Mouse (Mus musculus) liver, embryonic 14.5 days (tissue): ENCODE data around the gene Tmsb10. TPM values are rescaled to one million over a fixed set of nuclear protein-coding genes. Genes with fewer than 3 reads are reported as not detected.

Source experiments
- ATAC-seq: fragments of 200-750 bp; cut with Nextera tagmentation; 2 replicates; pipeline ENCODE4 v1.8.0; 2017; ENCODE audit warnings: moderate number of reproducible peaks, mild to moderate bottlenecking, moderate library complexity; ENCODE audit not compliant: insufficient read depth
- DNase-seq, 3 experiments: peaks; one replicate each; pipeline ENCODE4 v3.0.0-alpha.2; 2012 to 2013; ENCODE audit warnings: low read depth in 3 of 3, low spot score in 3 of 3
- H3K27ac ChIP-seq: fragments of 300-500 bp; sonication (generic); 2 replicates; pipeline ENCODE4 v1.5.1; 2014; ENCODE audit warnings: moderate library complexity, mild to moderate bottlenecking, control low read depth, inconsistent platforms
- H3K27me3 ChIP-seq: fragments of 300-500 bp; sonication (generic); 2 replicates; pipeline ENCODE4 v1.6.1; 2014; ENCODE audit warnings: mild to moderate bottlenecking, low read length, moderate library complexity; ENCODE audit not compliant: control insufficient read depth, insufficient read depth
- H3K36me3 ChIP-seq: fragments of 300-500 bp; sonication (generic); replicated peaks from 2 replicates; pipeline ENCODE4 v1.6.1; 2014; ENCODE audit warnings: low read depth; ENCODE audit not compliant: control insufficient read depth, insufficient read depth
- H3K4me1 ChIP-seq, 2 experiments: fragments of 200-500 bp in 1 of 2; fragments of 300-500 bp in 1 of 2; sonication (generic) in 1 of 2; replicated peaks; 2 replicates each; pipeline ENCODE4 v1.6.1; 2012 to 2014; ENCODE audit warnings: antibody characterized with exemption in 1 of 2, inconsistent platforms in 1 of 2, low read length in 1 of 2; ENCODE audit not compliant: control insufficient read depth in 2 of 2, insufficient read depth in 2 of 2
- H3K4me2 ChIP-seq: fragments of 300-500 bp; sonication (generic); 2 replicates; pipeline ENCODE4 v1.6.1; 2014; ENCODE audit warnings: low read depth, mild to moderate bottlenecking, control low read depth, moderate library complexity
- H3K4me3 ChIP-seq, 2 experiments: fragments of 200-500 bp in 1 of 2; fragments of 300-500 bp in 1 of 2; sonication (generic) in 1 of 2; 2 replicates each; pipeline ENCODE4 v1.5.1; 2012 to 2014; ENCODE audit warnings: low read depth in 2 of 2, low read length in 2 of 2, mild to moderate bottlenecking in 2 of 2, control low read depth in 1 of 2, inconsistent platforms in 1 of 2, moderate library complexity in 1 of 2; ENCODE audit not compliant: insufficient read depth in 1 of 2
- H3K9ac ChIP-seq: fragments of 300-500 bp; sonication (generic); replicated peaks from 2 replicates; pipeline ENCODE4 v1.6.1; 2014; ENCODE audit warnings: mild to moderate bottlenecking, control low read depth, moderate library complexity
- H3K9me3 ChIP-seq: fragments of 300-500 bp; sonication (generic); 2 replicates; pipeline ENCODE4 v1.6.1; 2016; ENCODE audit warnings: low read length, mixed read lengths; ENCODE audit not compliant: control insufficient read depth
- CTCF ChIP-seq: IDR thresholded peaks from 2 replicates; pipeline ENCODE4 v1.5.1; 2016; ENCODE audit warnings: antibody characterized with exemption, low read depth, control low read depth
- EP300 ChIP-seq: IDR thresholded peaks from 2 replicates; pipeline ENCODE4 v1.6.1; 2016; ENCODE audit warnings: antibody characterized with exemption, low read depth
- WGBS: fragments of 180-500 bp; shearing (Covaris S2); extraction: QIAGEN DNeasy Blood & Tissue Kit; methylation state at CpG from one replicate; pipeline ENCODE4 v1.1.7; 2014; ENCODE audit not compliant: insufficient replicate concordance; 5-methylcytosine and 5-hydroxymethylcytosine counted together
- polyA plus RNA-seq, 2 experiments: library from polyadenylated mRNA; depleted of rRNA in 1 of 2; stranded (reverse) in 1 of 2; unstranded in 1 of 2; fragments of >200 nt; fragmentation: Nextera tagmentation in 1 of 2; extraction: Ambion mirVana in 1 of 2; gene quantifications; 2 replicates each; pipeline versions ENCODE4 v1.2.1 to v1.2.3; 2012 to 2014

Tmsb10 gene
- polyA plus RNA-seq, 2 experiments = 131 to 210 TPM

DNA sequence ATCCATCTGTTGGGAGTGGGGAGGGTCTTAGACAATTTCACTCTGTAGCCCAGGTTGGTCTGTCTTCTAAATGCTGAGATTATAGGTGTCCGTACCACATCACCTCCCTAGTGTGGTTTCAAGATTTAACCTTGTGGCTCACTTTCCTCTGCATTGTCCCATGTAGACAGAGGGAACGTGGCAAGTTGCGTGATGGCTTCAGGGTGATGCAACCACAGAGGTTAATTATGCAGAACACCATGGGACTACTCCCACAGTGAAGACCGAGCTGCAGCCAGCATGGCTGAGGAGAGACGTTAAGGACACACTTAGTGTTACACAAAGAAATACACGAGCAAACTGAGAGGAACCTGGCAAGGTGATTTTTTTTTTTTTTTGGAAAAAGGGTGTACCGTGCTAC is 42.2 kb downstream of the Tmsb10 start:
- Histone ChIP-seq H3K4me3 (no peak overlapping the region), H3K27ac (no peak overlapping the region), H3K27me3 (no peaks in the 10 kb centered on the region), H3K4me2 (no peak overlapping the region), H3K9me3 (no peaks in the 10 kb centered on the region), H3K36me3 (no peaks in the 10 kb centered on the region), H3K4me1 (no peaks in the 10 kb centered on the region), H3K9ac (no peak overlapping the region)
- TF ChIP-seq EP300 = no peak
- no peak for TF ChIP-seq CTCF
- 57% methylated on average over 7 of the region's 7 CpGs for WGBS
- ATAC-seq (no peak), DNase-seq (no peak)

DNA sequence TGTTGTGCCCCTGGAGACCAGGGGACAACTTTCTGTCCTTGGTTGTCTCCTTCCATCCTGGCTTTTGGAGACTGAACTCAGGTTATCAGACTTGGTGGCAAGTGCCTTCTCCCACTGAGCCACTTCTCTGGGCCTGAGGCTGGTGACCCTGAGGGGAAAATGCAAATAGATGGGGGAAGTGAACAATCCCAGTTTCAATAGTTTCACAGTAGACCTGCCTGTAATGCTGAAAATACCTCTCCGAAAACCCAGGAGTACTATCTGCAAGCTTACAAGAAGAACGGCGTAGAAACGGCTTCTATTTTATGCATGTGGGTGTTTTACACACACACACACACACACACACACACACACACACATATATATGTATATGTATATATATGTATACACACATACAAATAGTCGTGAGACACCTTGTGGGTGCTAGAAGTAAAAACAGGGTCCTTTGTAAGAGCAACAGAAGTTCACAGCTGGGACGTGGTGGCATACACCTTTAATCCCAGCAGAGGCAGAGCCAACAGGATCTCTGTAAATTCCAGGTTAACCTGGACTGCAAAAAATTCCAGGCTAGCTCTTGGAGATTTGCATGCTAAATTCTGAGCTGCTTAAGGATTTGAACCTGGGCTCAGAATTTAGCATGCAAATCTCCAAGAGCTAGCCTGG is 44.3 kb downstream of the Tmsb10 start:
- H3K9me3 ChIP-seq = no peaks in the 10 kb centered on the region
- WGBS = 57% methylated on average over 6 of the region's 6 CpGs
- no peak for ATAC-seq

DNA sequence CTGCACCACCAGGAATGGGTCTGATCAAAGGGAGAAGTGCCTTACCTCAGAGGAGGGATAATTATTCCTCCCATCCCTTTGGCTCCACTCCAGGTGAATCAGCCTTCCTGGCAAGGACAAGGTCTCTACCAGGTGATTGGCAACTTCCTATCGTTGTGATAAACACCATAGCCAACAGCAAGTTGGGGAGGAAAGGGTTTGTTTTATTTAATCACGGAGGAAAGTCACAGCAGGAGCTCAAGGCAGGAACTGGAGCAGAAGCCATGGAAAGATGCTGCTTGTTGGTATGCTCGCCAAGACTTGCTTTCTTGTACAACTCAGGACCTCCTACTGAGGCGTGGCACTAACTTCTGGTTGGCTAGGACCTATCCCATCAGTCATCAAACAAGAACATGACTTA is 47.3 kb downstream of the Tmsb10 start:
- H3K4me3 ChIP-seq = no peak overlapping the region
- DNase-seq = no peak
- H3K36me3 ChIP-seq = no peaks in the 10 kb centered on the region
- H3K27ac ChIP-seq = no peak overlapping the region
- no peaks in the 10 kb centered on the region for H3K9me3 ChIP-seq
- no peaks in the 10 kb centered on the region for H3K27me3 ChIP-seq
- no peak overlapping the region for H3K4me2 ChIP-seq
- ATAC-seq = no peak
- TF ChIP-seq EP300 (no peak), CTCF (no peak)
- H3K4me1 ChIP-seq = no peaks in the 10 kb centered on the region
- no peak overlapping the region for H3K9ac ChIP-seq
- WGBS = 44% methylated on average over 4 of the region's 4 CpGs

More for the DNA sequence above, 44.3 kb downstream of the Tmsb10 start:
- no peaks in the 10 kb centered on the region for H3K27me3 ChIP-seq
- H3K27ac ChIP-seq = no peak overlapping the region
- H3K36me3 ChIP-seq = no peaks in the 10 kb centered on the region
- TF ChIP-seq EP300 = no peak
- TF ChIP-seq CTCF = no peak
- no peak overlapping the region for H3K9ac ChIP-seq
- no peak overlapping the region for H3K4me2 ChIP-seq
- DNase-seq = no peak
- H3K4me3 ChIP-seq = no peak overlapping the region
- H3K4me1 ChIP-seq = no peaks in the 10 kb centered on the region

Other genes with a start within 250 kb of the Tmsb10 start
- 3.0 and 3.1 TPM in 2 replicates for gene Tcf7l1, start 169.5 kb downstream of the Tmsb10 start, polyA plus RNA-seq (2012; rRNA removed)
- gene Tcf7l1, start 169.5 kb downstream of the Tmsb10 start, polyA plus RNA-seq (2014; fragmentation: Nextera tagmentation; extraction: Ambion mirVana) = 3.1 and 3.6 TPM in 2 replicates
- gene Kcmf1, start 58.8 kb downstream of the Tmsb10 start, polyA plus RNA-seq (2012; rRNA removed) = 23.1 and 27.7 TPM in 2 replicates
- gene Kcmf1, start 58.8 kb downstream of the Tmsb10 start, polyA plus RNA-seq (2014; fragmentation: Nextera tagmentation; extraction: Ambion mirVana) = 29.5 and 34.4 TPM in 2 replicates